Mouse (Mus musculus) heart, adult 11 months (tissue): ENCODE results near the gene Dad1.

Source experiments
- DNase-seq: peaks from one replicate; pipeline ENCODE4 v3.0.0; 2022

Gene Dad1

GRCm38 (mm10) chr14:54224064-54224417 lies 29.9 kb downstream of the Dad1 start:
- no peak for DNase-seq

GRCm38 (mm10) chr14:54223315-54224063 lies 30.4 kb downstream of the Dad1 start:
- DNase-seq: no peak

GRCm38 (mm10) chr14:54222289-54222727 lies 31.6 kb downstream of the Dad1 start:
- DNase-seq: no peak

- DNase-seq: peak; percentile 50
These were observed 32.3 kb downstream of the Dad1 start for GRCm38 (mm10) chr14:54221641-54222040.

GRCm38 (mm10) chr14:54220726-54221494 lies 33.0 kb downstream of the Dad1 start:
- peak; percentile 72 for DNase-seq

- peak; percentile 54 for DNase-seq
These were observed 34.1 kb downstream of the Dad1 start for GRCm38 (mm10) chr14:54219849-54220248.

GRCm38 (mm10) chr14:54219256-54219655 lies 34.6 kb downstream of the Dad1 start:
- DNase-seq: peak; percentile 61

GRCm38 (mm10) chr14:54218721-54219120 lies 35.2 kb downstream of the Dad1 start:
- peak; percentile 77 for DNase-seq

GRCm38 (mm10) chr14:54218233-54218632 lies 35.7 kb downstream of the Dad1 start:
- no peak for DNase-seq

GRCm38 (mm10) chr14:54216126-54216525 lies 37.8 kb downstream of the Dad1 start:
- DNase-seq: no peak

GRCm38 (mm10) chr14:54214901-54215300 lies 39.0 kb downstream of the Dad1 start:
- peak; percentile 93 for DNase-seq

- DNase-seq: peak; percentile 94
These were observed 39.4 kb downstream of the Dad1 start for GRCm38 (mm10) chr14:54214477-54214876.

- DNase-seq: peak; percentile 36
These were observed 40.2 kb downstream of the Dad1 start for GRCm38 (mm10) chr14:54213734-54214133.

GRCm38 (mm10) chr14:54211755-54212154 lies 42.1 kb downstream of the Dad1 start:
- peak; percentile 46 for DNase-seq

- peak; percentile 84 for DNase-seq
These were observed 42.7 kb downstream of the Dad1 start for GRCm38 (mm10) chr14:54211199-54211598.

GRCm38 (mm10) chr14:54210401-54210800 lies 43.5 kb downstream of the Dad1 start:
- no peak for DNase-seq

GRCm38 (mm10) chr14:54209932-54210331 lies 44.0 kb downstream of the Dad1 start:
- peak; percentile 70 for DNase-seq

- DNase-seq: peak; percentile 44
These were observed 45.2 kb downstream of the Dad1 start for GRCm38 (mm10) chr14:54208741-54209140.

- DNase-seq: peak; percentile 35
These were observed 46.0 kb downstream of the Dad1 start for GRCm38 (mm10) chr14:54207924-54208323.

- DNase-seq: peak; percentile 55
These were observed 47.0 kb downstream of the Dad1 start for GRCm38 (mm10) chr14:54206750-54207550.

- peak; percentile 77 for DNase-seq
These were observed 47.6 kb downstream of the Dad1 start for GRCm38 (mm10) chr14:54206309-54206708.

- DNase-seq: peak; percentile 55
These were observed 48.0 kb downstream of the Dad1 start for GRCm38 (mm10) chr14:54205904-54206303.

GRCm38 (mm10) chr14:54204786-54205185 lies 49.1 kb downstream of the Dad1 start:
- no peak for DNase-seq
